Mouse (Mus musculus): Measurements from ENCODE around the gene Wnt7b.

- TF ChIP-seq CTCF (IDR thresholded peaks at IDR 0.05; ENCODE audit: low read depth, low read length): no peak
- TF ChIP-seq POLR2A (IDR thresholded peaks at IDR 0.05; ENCODE audit: extremely low read depth, insufficient read depth, low read length): no peak
Observed at GRCm38 (mm10) chr15:85494163-85494621, 88.1 kb downstream of the Wnt7b start.

All from liver, adult 2 months (tissue).